Mouse (Mus musculus): ENCODE results near the gene Hypk.
"Not testable (repeated sequence)": the region's sequence is repeated elsewhere in the genome, so short reads cannot be mapped to it uniquely, and the experiment has no call there.

Gene Hypk

GRCm38 (mm10) chr2:121448739-121449535, 4.2 kb upstream of the Hypk start, which contains the start of gene Serf2:
Gene Serf2 (plus strand): TSS chr2:121449195.
- DNase-seq (ENCODE audit: low spot score), result peak; percentile 94

- DNase-seq (ENCODE audit: low spot score), result no peak
Measured at GRCm38 (mm10) chr2:121449545-121450011, 3.5 kb upstream of the Hypk start.

DNA sequence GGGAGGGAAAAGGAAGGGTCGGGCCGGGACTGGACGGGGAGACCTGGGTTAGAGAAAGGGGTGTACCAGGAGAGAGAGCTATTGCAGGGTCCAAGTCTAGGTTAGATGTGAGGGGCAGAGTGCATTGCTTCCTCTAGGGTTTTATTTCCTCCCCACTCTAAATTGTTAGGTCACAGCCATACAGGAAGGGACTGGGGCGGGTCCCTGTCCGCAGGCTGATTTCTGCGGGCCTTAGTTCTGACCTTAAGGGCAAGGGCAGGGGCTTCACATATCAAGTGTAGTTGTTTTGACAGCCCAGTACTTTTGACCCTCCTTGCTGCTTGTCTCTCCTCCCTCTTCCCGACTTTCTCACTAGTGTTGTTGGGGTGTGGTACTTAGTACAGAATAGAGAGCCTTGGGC, 3.0 kb upstream of the Hypk start:
- DNase-seq (ENCODE audit: low spot score), result no peak

GRCm38 (mm10) chr2:121452361-121452760, 729 bp upstream of the Hypk start:
- DNase-seq (ENCODE audit: low spot score), result no peak

- no peak for DNase-seq (ENCODE audit: low spot score)
Measured at GRCm38 (mm10) chr2:121453917-121454316, 827 bp downstream of the Hypk start.

- no peak for DNase-seq (ENCODE audit: low spot score)
Measured at GRCm38 (mm10) chr2:121455534-121455933, 2.4 kb downstream of the Hypk start.

DNA sequence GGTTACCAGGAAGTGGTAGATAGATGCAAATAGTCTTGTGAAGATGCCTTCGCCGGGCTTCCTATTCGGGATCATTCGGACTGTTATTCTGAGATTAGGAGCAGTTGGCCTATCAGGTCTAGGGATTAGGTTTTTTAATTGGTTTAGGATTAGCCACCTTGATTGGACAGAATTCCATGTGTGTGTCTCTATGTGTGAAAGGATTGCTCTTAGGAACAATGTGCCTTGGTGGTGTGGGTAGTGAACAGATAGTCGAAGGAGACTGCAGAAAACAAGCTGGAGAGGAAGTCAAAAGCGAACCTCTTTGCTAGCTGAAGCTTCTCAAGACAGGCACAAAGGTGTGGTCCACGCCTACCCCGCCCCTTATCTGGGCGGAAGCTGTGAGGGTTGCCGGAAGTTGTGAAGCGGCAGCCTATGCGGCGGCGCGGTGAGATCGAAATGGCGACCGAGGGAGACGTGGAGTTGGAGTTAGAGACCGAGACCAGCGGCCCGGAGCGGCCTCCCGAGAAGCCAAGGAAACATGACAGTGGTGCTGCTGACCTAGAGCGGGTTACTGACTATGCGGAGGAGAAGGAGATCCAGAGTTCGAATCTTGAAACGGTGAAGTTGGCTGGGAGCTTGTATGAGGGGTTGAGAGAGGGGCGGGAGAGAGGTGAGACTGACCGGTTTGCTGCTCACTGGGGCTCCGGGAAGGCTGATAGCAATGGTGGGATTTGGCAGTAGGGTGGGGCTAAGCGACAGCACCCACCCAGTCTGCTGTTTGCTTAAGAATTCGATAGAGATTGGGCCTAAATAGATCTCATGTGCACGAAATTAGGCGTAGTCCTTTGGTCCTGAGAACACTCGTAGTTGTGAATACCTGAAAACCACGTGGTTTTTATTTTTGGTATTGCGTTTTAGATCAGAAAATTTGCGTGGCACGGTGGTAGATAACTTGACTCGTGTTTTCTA, 3.9 kb downstream of the Hypk start, which contains the start of gene Serinc4:
TSS of gene Serinc4 (minus strand) at position 90 of the 951 bp plus-strand sequence.
- DNase-seq (ENCODE audit: low spot score), result peak; percentile 57

DNA sequence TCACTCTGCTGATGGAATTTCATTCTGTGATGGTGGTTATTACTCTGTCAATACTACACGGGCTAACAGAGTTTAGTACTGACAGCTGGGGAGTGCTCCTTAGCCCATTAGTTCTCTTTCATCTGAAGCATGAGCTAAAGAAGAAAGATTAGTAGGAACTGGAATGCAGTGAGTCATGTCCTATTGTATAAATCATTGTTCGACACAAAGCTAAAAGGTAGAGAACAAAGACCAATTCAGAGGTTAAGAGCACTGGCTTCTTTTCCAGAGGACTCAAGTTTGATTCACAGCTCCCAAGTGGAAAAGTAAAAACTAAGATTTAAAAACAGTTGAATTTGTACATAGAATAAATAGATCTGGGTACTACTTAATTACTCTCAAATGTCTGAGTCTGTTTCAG, 7.0 kb downstream of the Hypk start:
- no peak for DNase-seq (ENCODE audit: low spot score)

DNA sequence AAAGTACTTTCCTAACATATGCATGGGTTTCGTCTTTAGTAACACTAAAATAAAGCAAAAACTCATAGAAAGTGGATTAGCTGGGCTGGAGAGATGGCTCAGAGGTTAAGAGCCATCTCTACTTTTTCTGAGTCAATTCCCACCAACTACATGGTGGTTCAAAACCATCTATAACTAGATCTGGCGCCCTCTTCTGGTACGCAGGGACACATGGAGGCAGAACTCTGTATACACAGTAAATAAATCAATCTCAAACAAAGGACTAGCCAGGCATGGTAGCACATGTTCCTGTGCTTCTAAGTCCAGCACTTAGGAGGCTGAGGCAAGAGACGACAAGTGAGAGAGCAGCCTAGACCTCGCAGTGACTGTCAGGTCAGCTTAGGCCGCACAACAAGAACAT, 15.9 kb downstream of the Hypk start:
- not testable (repeated sequence) for DNase-seq (ENCODE audit: low spot score)

- DNase-seq (ENCODE audit: low spot score), result not testable (repeated sequence)
Measured at GRCm38 (mm10) chr2:121472783-121473182, 19.7 kb downstream of the Hypk start.

- peak; percentile 73 for DNase-seq (ENCODE audit: low spot score)
Measured at GRCm38 (mm10) chr2:121473301-121474179, 20.4 kb downstream of the Hypk start, which contains the start of gene Mfap1b. Gene Mfap1b (minus strand): TSS chr2:121474067.

- no peak for DNase-seq (ENCODE audit: low spot score)
Measured at GRCm38 (mm10) chr2:121474180-121474535, 21.1 kb downstream of the Hypk start.

- DNase-seq (ENCODE audit: low spot score), result not testable (repeated sequence)
Measured at GRCm38 (mm10) chr2:121475306-121475705, 22.2 kb downstream of the Hypk start.

DNA sequence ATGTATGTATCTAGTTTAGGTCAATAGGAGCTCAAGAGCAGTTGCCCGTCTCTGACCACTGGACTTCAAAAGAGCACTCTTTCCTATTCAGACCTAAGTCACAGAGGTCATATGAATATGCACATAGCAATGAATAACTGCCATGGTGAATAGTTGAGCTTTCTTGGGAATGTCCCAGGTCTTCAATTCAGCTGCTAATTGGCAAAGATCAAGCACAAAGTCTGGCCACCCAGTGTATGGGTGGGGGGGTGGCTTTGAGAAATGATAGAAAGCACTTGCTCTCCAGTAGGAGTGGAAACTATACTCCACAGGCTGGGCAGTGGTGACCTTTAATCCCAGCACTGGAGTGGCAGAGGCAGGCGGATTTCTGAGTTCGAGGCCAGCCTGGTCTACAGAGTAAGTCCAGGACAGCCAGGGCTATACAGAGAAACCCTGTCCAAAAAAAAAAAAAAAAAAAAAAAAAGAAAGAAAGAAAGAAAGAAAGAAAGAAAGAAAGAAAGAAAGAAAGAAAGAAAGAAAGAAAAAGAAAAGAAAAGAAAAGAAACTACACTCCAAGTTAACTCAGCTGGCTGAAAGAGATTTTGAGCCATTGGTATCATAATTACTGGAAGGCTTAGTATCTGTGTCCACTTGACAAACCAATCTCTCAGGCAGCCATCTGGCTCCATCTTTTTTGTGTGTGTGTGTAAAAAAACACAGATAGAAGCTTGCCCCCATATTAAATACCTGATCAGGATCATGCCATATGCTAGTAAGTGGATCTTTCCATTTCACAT, 24.6 kb downstream of the Hypk start:
- no peak for DNase-seq (ENCODE audit: low spot score)

GRCm38 (mm10) chr2:121480498-121480897, 27.4 kb downstream of the Hypk start:
- DNase-seq (ENCODE audit: low spot score), result no peak

DNA sequence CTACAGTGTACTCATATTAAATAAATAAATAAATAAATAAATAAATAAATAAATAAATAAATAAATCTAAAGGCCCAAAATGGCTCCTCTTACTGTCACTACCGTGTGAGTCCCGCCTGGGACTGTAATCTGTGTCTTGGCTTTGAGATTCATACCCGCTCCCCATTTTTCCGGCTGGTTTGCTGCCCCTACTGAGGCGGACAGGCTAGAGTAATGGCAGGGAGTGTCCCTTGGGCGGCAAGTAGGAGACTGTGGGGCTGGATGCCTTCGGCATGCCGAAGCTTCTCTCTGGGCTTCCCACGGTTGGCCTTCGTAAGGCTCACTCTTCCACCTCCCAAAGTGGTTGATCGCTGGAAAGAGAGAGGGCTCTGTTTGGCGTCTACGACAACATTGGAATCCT, 27.8 kb downstream of the Hypk start:
- not testable (repeated sequence) for DNase-seq (ENCODE audit: low spot score)

DNA sequence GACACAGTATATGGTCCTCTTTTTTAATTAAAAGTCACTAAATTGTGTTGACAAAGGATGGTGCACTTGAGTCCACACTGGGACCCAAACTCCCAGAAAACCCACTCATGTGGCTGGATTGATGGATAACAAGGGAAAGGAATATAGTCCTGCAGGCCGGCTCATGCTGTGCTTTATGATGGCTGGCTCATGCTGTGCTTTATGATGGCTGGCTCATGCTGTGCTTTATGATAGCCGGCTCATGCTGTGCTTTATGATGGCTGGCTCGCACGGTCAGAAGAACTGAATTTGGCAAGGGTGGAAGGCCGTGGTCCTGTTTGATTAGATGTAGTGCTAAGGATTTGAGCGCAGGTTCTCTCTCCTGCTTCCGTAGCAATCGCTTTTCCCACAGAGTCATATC, 30.5 kb downstream of the Hypk start:
- no peak for DNase-seq (ENCODE audit: low spot score)

- not testable (repeated sequence) for DNase-seq (ENCODE audit: low spot score)
Measured at GRCm38 (mm10) chr2:121484403-121484802, 31.3 kb downstream of the Hypk start.

DNA sequence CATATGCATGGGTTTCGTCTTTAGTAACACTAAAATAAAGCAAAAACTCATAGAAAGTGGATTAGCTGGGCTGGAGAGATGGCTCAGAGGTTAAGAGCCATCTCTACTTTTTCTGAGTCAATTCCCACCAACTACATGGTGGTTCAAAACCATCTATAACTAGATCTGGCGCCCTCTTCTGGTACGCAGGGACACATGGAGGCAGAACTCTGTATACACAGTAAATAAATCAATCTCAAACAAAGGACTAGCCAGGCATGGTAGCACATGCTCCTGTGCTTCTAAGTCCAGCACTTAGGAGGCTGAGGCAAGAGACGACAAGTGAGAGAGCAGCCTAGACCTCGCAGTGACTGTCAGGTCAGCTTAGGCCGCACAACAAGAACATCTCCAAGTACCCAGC, 48.5 kb downstream of the Hypk start:
- not testable (repeated sequence) for DNase-seq (ENCODE audit: low spot score)

- peak; percentile 58 for DNase-seq (ENCODE audit: low spot score)
Measured at GRCm38 (mm10) chr2:121505942-121506882, 53.1 kb downstream of the Hypk start, which contains the start of the genes Mfap1a and Wdr76. Gene Mfap1a (minus strand): TSS chr2:121506665. Gene Wdr76 (plus strand): TSS chr2:121506723.
